Mouse (Mus musculus): ENCODE results near the gene Bcan. TPM values are rescaled to one million over a fixed set of nuclear protein-coding genes. Genes with fewer than 3 reads are reported as not detected.
A peak's percentile ranks its signal among the peaks of the same experiment; 100 is the strongest.

Bcan gene
- total RNA-seq, 2 experiments from 2014 or later = 296 to 327 TPM

DNA sequence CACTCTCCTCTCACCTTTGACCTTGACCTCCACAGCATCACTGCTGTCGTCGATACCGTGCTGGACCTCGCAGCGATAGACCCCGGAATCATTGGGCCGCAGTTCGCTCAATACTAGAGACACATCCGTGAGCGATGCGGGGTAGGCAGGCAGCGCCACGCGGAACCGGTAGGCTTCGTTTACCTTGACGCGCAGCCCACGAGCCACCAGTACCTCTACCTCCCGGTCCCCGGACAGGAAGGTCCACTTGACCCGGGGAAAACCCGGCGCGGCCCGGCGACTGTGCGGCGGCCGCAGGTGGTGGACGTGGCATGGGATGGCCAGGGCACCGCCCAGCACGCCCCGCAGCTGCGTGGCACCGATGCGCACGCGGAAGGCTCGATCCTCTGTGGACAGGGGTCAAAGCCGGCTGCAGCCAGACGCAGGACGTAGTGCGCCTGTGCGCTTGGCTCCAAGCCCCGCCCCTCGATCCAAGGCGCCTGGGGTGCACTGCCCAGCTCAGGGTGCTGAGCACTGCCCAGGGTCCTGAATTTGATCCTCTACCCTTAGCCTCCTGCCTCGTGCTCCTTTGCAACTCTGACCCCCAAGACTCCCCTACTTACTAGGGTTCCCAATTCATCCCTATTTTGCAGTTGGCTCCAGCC, 2.9 kb downstream of the Bcan start:
- no peak for DNase-seq

DNA sequence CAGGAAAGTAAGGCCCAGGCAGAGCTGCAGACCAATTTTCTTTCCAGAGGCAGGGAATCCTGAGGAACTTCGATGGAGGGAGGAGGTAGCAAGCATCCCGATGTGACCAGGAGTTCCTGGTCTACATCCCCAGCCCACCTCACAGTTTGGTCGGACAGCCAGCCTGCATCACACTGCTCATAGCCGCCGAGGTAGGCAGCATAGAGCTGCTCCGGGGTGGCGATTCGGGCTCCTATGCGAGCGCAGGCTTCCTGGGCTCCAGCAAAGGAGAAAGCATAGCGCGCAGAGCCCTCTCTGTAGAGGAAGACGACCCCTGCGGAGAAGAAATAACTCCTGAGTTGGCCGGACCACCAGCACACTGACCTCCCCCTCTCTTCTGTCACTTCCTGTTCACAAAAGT, 3.6 kb downstream of the Bcan start:
- DNase-seq = no peak

DNA sequence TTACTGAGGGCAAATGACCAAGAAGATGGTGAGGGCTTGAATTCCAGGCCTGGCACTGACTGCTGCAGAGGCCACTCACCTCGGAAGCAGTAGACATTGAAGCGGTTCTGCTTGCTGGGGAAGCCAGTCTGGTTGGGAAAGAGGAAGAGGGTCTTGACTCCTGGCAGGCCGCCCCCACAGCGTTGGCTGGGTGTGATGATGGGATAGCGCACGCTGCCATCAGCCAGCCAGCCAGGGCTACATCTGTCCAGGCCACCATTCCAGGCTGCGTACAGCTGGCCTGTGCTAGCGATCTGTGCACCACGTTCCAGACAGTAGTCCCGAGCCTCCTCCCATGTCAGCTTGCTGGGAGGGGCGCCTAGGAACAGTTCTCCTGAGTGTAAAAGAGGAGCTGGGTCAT, 4.7 kb downstream of the Bcan start:
- DNase-seq = no peak

DNA sequence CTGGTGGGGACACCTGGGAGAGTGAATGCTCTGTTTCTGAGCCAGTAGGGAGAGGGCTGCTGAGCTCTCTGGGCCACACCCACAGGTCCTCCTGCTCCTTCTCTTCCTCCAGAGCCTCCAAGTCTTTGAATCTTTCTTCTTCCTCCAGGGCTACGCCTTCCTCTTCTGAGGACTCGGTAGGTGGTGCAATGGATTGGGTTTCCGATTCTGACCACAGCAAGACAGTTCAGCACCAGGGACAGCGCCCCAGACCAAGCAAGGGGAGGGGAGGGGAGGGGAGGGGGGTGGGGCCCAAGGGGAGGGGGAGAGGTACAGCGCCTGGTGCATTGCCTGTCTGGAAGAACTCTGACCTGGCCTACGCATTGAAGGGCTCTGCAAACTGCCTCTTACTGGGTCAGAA, 6.6 kb downstream of the Bcan start:
- no peak for DNase-seq

DNA sequence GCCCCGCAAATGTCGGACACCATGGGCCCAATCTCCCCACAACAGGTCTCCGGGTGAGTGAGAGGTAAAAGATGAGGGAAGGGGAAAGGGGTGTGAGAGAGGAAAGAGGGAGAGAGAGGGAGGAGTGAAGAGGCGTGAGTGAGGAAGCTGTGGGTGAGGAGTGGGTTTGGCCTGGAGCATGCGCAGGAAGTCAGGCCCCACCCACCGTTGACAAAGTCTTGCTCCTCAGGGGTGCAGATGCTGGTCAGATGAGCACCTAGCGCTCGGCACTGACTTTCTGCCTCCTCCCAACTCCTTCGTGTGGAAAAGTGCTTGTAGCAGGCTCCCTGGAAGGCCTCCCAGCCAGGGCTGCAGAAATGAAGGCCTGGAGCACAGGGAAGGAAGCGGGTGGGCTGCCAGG, 10.1 kb downstream of the Bcan start:
- no peak for DNase-seq

DNA sequence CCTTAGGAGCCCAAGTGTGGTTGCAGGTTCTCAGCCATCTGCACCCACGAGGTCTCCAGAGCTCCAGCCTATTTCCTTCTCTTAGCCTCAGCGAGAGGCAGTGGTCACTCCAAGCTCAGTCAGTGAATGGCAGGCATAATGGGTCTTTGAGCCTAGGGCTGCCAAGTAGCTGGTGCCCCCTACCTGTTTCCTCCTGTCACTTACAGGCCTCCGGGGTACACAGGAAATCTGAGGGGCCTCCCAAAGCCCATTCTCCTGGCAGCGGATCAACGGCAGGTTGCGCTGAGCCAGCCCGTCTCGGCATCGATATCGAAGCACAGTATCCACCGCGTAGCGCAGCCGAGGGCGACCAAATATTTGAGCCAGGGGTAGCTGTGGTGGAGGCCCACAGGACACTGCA, 12.0 kb downstream of the Bcan start:
- no peak for DNase-seq

DNA sequence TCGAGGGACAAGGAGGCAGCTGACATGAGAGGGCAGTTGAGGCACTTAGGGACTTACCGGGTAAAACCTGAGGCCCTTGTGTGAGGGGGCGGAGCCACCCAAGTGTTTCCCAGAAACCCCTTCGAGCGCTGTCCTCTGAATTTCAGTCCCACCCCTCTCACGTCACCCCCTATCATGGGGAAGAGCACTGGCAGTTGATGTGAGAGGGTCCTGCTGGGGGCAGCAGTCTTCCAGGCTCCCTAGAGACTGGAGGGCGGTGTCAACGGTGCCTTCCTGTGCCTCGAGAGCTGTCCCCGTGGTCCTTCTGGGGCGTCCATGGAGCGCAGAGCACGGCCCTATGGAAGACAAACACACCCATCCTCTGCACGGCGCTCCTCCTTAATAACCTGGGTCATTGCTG, 12.4 kb downstream of the Bcan start:
- no peak for DNase-seq

DNA sequence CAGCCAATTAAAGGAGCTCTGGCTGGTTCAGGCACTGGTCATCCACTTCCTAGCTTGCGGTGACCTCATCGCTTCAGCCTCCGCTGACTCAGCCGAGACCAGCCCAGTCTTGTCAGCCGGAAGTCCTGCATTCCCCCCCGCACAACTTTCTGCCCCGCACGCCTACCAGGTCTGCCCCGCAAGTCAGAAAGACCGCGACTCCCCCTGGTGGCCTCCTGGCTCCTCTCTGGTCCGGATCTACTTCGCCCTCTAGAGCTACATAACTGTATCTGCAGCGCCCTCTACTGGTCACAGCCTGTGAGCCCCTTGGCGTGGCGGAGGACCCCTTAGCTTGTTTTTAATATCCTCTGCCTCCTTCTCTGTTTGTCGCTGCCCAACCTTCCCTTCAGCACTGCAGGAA, 13.2 kb downstream of the Bcan start:
- peak; percentile 86 to 89 for DNase-seq

DNA sequence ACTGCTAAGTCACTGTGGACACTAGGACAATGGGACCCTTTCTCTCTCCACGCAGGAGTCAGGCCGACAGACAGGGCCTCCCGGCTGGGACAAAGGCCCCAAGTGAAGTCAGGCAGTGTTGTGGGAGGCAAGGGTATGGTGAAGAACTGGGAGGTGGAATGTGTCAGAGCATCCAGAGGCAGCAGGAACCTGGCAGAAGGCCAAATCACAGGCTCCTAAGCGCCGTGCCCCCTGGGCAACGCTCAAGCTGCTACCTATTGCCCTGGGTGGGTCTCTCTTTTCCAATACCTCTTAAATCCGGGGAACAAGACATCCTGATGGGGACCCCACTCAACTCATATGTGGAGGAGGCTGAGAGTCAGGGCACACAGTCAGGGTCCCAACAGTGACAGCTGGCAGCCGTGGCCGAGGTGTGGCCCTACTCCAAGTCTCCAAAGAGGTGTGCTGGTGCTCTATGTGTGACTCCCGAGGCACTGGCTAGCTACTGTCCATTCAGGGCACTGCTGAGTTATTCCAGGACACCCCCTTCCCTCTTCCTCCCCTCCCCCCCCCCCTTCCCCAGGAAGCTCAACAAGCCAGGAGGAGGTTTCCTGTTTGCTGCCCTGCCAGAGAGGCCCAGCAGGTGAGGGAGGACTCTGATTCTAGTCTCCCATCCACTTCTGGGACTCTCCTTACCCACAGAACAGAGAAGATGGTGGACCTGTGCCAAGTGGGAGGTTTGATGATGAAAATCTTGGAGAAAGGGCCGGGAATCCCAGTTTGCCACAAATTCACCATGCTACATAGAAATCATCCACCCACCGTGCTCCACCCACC, 14.3 kb downstream of the Bcan start:
- DNase-seq = no peak

DNA sequence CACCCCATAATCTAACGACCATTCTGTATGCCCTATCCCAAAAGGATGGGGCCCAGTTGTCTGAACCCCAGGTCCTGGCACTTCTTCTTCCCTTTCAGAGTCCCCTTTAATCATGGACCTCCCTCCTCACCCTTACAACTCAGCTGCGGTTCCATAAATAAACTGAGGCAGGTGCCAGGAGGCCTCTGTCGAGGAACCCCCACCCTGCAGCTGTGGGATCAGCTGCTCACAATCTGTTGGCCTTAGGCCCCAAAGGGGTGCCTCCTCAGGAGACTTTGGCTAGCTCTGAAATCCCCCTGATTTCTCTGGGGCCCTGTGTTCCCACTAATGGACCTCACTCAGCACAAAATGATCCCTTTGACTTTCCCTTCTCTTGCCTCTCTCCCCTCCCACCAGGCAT, 15.9 kb downstream of the Bcan start:
- DNase-seq = no peak

DNA sequence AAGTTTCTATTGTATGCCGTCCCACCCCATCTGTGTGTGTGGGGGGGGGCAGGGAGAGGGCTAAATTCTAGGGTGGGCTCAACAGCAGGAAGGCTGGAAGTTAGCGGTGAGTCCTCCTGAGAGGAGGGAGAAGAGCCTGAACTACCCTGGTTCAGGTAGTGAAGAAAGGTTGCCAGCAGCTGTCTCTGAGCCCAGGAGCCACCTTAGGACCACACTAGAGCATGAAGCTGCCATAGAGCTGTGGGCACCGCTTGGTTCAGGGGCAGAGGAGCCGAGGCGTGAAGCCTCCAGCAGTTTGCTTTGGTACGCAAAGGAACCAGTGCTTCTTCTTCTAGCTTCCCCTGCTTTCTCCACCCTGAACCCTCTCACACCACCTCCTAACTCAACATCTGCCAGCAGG, 16.4 kb downstream of the Bcan start:
- no peak for DNase-seq

DNA sequence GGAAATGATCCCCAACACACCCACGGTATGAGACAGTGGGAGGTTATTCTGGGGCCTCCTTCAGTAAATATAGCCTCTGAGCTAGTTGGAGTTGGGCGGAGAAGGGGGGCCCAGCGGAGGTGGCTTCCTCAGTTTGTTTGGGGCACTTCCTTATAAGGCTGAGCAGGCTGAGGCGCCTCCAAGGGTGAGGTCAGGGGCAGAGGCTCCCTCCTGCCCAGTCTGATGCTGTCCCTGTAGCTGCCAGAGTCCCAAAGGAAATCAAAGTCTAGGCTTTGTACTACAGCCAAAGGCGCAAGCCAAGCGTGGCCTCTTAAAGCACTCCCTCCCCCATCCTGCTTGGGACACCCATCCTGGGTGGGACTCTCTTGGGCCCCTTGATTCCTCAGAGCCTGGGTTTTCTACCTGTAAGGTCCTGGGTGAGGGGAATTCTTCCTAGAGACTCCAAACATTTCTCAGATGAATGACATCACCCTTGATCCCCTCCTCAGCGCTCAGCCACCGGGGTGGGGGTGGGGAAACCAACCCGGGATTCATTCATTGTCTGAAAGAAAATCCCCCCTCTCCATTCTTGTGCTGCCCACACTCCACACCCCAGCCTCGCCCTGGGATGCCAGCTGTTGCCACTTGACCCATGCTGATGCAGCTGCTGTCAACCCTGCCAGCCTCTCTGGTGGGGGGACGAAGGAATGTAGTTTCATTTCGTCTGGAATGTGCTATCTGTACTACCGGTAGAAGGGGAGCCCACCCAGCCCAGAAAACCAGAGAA, 17.0 kb downstream of the Bcan start:
- no peak for DNase-seq

DNA sequence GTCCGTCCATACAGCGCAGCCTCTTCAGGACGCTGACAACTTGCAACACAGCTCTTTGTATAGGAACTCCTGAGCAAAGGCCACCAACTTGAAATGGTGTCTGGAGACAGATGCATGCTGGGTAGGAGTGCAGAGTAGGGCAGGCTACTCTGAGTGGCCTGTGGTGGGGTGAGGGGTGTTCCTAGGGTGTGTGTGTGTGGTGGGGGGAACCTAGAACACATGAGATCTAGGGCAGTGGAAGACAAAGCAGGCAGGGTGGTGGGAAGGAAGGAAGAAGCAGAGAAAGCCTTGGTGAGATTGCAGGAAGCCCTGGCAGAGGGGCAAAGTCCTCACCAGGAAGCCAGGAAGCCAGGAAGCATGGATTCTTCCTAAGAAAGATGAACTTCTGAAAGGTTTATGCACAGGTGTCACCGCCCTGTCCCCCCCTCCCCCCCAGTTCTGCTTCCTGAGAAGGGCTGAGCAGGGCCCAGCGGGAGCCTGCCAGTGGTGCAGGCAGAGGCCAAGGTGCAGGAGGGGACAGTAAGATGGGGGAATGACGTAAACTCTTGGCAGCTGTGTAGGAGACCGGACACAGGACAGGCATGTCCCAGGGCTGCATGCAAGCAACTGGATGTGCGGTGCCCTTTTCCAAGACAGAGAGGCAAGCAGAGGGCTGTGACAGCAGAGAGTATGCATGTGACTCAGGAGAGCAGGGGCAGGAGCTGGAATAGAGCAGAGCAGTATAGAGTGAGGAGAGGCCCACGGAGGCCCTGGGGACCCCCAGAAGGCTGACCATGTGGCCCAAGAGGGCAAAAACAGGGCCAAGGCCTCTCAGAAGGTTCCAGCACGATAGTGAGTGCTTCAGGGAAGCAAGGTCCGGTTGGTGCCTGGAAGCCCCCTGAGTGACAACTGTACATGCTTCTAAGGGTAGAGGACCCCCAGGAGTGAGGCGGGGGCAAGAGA, 17.9 kb downstream of the Bcan start:
- no peak for DNase-seq

DNA sequence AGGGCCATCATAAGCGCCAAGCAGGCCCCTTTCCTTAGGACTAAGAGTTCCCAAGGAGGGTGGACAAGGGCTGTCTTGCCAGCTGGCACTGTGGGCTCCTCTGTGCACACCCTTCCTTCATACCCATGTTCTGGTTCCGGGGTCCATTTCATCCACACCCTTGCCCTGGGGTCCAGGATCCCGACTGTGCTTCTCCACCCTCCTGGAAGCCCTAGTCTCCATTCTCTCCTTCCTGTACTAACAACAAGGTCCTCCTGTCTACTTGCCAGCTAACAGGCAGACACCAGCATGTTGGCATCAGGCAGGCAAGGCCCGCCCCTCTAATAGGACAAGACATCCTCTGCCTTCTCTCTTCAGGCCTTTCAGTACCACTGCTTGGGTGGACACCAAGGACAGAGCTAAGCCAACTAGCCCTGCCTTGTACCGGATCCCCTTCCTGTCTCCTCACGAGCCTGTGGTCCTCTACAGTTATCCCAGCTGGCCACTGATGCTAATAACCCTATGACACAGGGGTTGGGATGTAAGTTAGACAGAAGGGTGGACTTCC, 18.7 kb downstream of the Bcan start:
- no peak for DNase-seq

DNA sequence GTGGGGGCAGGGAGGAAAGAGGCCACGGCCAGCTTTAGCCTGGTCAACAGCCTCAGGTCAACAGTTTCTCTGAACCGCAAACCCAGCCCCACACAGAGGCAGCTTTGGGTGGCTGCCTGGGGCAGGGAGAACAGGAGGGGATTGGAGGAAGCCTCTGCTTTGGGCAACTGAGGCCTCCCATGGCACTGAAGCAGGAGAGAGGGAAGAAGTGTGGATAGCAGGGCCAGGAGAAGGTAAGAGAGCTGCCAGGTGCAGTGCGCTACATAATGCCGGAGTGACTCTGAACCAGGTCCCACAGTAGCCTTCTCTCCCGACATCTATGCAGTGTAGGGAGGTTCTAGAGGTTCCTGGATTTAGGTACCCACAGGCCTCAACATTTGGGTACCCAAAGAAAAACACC, 19.3 kb downstream of the Bcan start:
- DNase-seq = no peak

DNA sequence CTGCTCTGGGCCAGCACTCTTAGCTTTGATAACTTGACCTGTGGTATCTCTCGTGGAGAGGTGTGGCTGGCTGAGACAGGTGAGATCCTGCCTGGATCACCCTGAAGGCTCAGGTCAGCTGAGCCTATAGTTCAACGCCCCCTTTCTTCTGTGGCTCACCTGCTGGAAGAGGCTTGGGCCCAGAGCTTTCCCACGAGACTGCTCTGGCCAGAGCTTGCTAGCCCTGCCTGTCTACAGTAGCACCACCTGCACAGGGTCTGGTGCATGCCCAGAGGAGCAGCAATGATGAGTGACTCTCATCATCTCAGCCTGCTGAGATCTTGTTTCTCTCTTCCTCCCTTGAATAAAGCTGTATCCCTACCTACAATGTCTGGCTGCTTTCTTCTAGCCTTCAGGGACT, 19.9 kb downstream of the Bcan start:
- no peak for DNase-seq

DNA sequence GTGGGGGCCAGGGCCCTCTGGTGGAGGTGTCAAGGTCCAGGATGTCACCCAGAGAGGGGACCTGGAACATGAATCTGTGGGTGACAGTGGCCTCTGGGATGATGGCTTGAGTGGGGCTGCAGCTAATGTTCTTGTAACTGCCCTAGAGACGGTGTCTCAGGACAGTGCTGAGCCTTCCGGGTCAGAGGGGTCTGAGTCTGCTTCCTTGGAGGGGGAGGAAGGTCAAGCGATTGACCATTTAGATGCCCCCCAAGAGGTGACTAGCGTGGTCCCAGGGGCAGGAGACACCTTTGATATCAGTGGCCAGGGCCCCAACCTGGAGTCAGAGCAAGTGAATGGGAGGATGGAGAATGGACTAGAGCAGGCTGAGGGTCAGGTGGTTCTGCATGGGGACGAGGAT, 20.5 kb downstream of the Bcan start:
- DNase-seq = no peak

DNA sequence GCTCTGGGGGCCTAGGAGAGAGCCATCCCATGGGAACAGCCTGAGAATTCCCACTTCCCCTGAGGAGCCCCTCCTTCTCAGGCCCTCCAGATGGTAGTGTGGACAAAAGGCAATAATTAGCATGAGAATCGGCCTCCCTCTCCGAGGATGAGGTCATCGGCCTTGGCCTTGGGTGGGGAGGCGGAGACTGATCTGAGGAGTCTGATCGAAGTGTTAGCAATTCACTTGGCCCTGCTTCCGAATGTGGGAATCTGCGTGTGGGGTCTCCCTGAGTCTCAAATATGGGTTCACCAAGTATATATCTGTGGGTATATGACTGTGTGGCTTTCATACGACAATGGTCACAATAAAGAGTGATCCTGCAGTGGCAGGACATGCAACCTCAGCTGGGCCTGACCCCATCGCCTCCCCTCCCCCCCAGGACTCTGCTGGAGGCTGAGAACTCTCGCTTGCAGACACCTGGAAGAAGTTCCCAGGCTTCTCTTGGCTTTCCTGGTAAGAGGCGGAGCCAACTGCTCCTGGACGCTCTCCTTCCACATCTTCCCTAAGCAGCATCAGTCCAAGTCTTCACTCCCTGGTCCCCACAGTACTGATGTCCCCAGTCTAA, 25.5 kb downstream of the Bcan start:
- DNase-seq = no peak

DNA sequence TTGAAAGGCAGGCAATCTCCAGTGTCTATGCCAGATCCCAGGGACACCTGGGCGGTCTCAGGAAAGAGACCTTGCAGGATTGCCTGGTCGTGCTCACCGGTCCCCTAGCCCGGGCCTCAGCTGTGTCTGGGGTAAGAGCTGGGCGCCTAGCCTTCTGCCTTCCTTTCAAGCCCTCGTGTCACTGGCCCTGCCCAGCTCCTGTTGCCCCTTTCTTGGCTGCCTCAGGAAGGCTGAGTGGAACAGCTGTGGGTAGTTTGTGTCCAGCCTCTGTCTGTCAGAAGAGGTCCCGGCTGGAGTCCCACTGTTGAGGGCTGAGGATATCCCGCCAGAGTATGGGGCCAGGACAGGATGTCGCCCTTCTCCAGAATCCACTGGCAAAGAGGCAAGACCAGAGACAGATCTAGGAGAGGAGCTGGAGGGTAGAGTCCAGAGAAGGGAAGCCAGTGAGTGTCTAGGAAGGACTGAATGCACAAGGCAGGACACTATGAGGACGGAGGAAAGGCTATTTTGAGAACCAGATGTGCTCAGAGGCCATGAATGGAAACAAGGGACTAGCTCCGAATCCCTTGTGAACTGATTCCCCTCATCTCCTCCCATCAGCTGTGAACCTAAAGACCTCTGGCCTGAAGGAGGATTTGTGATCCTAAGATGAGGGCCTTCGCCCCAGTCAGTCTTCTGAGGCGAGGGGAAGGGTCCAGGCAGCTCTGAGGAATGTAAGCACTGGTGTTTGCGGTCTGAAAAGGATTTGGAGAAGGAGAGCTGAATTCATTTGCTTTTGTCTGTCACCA, 26.2 kb downstream of the Bcan start:
- no peak for DNase-seq

DNA sequence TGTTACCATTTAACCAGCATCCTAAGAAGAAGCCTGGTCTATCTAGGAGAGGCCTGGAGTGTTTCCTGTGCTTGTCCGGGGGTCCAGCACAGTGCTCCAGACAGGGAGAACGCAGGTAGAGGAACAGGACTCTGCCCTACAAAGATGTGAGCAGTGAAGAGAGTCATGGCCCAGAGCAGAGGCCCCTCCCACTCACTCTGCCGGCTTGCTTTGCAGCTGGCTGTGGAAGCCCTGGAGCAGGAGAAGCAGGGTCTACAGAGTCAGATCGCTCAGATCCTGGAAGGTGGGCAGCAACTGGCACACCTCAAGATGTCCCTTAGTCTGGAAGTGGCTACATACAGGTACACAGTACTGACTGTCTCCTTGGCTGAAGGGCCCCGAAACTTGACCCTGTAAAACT, 27.3 kb downstream of the Bcan start:
- no peak for DNase-seq

DNA sequence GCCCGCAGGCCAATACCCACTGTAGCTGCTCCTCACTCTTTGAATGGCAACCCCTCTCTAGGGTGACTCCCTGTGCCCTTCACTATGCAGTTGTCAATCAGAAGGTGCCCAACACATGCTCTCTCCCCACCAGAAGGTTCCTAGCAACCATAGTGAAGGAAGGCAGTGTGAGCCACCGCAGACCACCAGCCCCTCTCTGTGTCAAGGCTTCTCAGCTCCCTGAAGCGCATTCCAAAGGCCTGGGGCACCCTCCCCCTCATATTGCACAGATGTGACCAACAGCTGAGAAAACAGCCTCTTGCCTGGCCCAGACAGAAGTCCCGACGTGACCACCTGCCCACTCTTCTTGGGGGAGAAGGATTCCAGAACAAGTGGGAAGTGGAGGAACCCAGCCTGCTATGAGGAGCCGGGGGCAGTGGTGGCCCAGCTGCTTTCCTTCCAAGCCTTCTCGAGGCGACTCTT, 27.8 kb downstream of the Bcan start:
- no peak for DNase-seq
